Mouse (Mus musculus) gastrocnemius, adult 8-10 months (tissue): ENCODE results near the gene Pskh1. TPM values are rescaled to one million over a fixed set of nuclear protein-coding genes. Genes with fewer than 3 reads are reported as not detected.
A peak's percentile ranks its signal among the peaks of the same experiment; 100 is the strongest.

Source experiments
- DNase-seq, 2 experiments: peaks; one replicate each; pipeline ENCODE4 v3.0.0; 2022; ENCODE audit warnings: low spot score in 2 of 2
- total RNA-seq, 4 experiments: library from RNA; stranded (reverse); gene quantifications; 2 replicates each; pipeline ENCODE4 v1.2.4; 2022

The Pskh1 gene
- total RNA-seq, 4 experiments from 2014 or later = 10.9 to 14.7 (median 12.8) TPM

- no peak for DNase-seq
Measured at GRCm38 (mm10) chr8:105892432-105892831, 7.8 kb upstream of the Pskh1 start.

- DNase-seq = peak; percentile 40 to 61
Measured at GRCm38 (mm10) chr8:105893339-105893738, 6.9 kb upstream of the Pskh1 start, which contains the start of gene Nrn1l. Gene Nrn1l (plus strand): TSS chr8:105893567.

- DNase-seq = no peak
Measured at GRCm38 (mm10) chr8:105897801-105898480, 2.3 kb upstream of the Pskh1 start.

GRCm38 (mm10) chr8:105900941-105901616 lies 838 bp downstream of the Pskh1 start:
- DNase-seq = no peak

GRCm38 (mm10) chr8:105919390-105919789 lies 19.1 kb downstream of the Pskh1 start:
- no peak for DNase-seq

GRCm38 (mm10) chr8:105925123-105925522 lies 24.9 kb downstream of the Pskh1 start:
- no peak for DNase-seq

GRCm38 (mm10) chr8:105930602-105931001 lies 30.4 kb downstream of the Pskh1 start:
- peak; percentile 65 to 67 for DNase-seq

GRCm38 (mm10) chr8:105931271-105931670 lies 31.0 kb downstream of the Pskh1 start:
- DNase-seq = no peak

GRCm38 (mm10) chr8:105932525-105932924 lies 32.3 kb downstream of the Pskh1 start:
- no peak for DNase-seq

GRCm38 (mm10) chr8:105933762-105934161 lies 33.5 kb downstream of the Pskh1 start, which contains the start of gene Ctrl:
Gene Ctrl (minus strand): TSS chr8:105933862.
- no peak for DNase-seq

- no peak for DNase-seq
Measured at GRCm38 (mm10) chr8:105935105-105935504, 34.9 kb downstream of the Pskh1 start.

GRCm38 (mm10) chr8:105935863-105936603 lies 35.8 kb downstream of the Pskh1 start:
- no peak for DNase-seq

GRCm38 (mm10) chr8:105936866-105937475 lies 36.7 kb downstream of the Pskh1 start:
- peak; percentile 79 to 85 for DNase-seq

- no peak for DNase-seq
Measured at GRCm38 (mm10) chr8:105937496-105938305, 37.5 kb downstream of the Pskh1 start.

- no peak for DNase-seq
Measured at GRCm38 (mm10) chr8:105938306-105938669, 38.0 kb downstream of the Pskh1 start, which contains the start of gene Psmb10. Gene Psmb10 (minus strand): TSS chr8:105938444.

- no peak for DNase-seq
Measured at GRCm38 (mm10) chr8:105942026-105942425, 41.8 kb downstream of the Pskh1 start.

- no peak for DNase-seq
Measured at GRCm38 (mm10) chr8:105942542-105942941, 42.3 kb downstream of the Pskh1 start.

- no peak for DNase-seq
Measured at GRCm38 (mm10) chr8:105943321-105943739, 43.1 kb downstream of the Pskh1 start, which contains the start of gene Lcat. Gene Lcat (minus strand): TSS chr8:105943382.

- no peak for DNase-seq
Measured at GRCm38 (mm10) chr8:105949350-105949749, 49.1 kb downstream of the Pskh1 start.

- no peak for DNase-seq
Measured at GRCm38 (mm10) chr8:105951057-105951659, 50.9 kb downstream of the Pskh1 start.
